Mouse (Mus musculus): ENCODE results near the gene Umad1. TPM values are rescaled to one million over a fixed set of nuclear protein-coding genes. Genes with fewer than 3 reads are reported as not detected.

Umad1 gene
- polyA plus RNA-seq, 1 experiment from 2014 or later = 15.6 TPM

DNA sequence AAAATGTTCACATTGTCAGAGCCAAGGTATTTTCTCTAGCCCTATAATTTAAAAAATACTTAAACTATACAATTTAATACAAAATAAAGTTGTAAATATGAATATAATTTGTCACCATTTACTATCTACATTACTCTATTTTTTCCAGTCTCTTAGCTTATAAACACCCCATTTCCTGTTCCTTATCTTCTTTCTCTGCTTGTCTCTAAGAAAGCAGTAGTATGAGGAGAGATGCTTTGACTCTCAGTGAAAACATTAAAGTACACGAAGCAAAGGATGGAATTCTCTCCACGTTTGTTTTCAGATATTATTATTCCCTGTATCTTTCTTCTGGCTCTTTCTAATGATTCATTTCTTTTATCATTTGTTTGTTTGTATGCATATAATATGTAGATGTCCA, 99.1 kb downstream of the Umad1 start:
- H3K36me3 ChIP-seq (replicated peaks; ENCODE audit: insufficient read depth, low read length) = no peaks in the 10 kb centered on the region
- no peaks in the 10 kb centered on the region for H3K9me3 ChIP-seq (ENCODE audit: low read length)
- no peak overlapping the region for H3K27ac ChIP-seq (ENCODE audit: low read depth)
- DNase-seq (no peak), ATAC-seq (no peak)
- H3K4me2 ChIP-seq (ENCODE audit: low read depth, low read length) = no peak overlapping the region
- H3K9ac ChIP-seq (replicated peaks) = no peak overlapping the region
- H3K27me3 ChIP-seq (ENCODE audit: insufficient read depth, low read length) = no peaks in the 10 kb centered on the region
- no peak for TF ChIP-seq EP300 (IDR thresholded peaks at IDR 0.05; ENCODE audit: low read depth)
- TF ChIP-seq CTCF (IDR thresholded peaks at IDR 0.05; ENCODE audit: low read depth) = no peak
- no peaks in the 10 kb centered on the region for H3K4me1 ChIP-seq (ENCODE audit: insufficient read depth)
- 44% methylated on average over 2 of the region's 2 CpGs for WGBS (ENCODE audit: insufficient replicate concordance)
- H3K4me3 ChIP-seq (ENCODE audit: low read depth, low read length) = no peak overlapping the region

GRCm38 (mm10) chr6:8358782-8359181, 99.7 kb downstream of the Umad1 start:
- no peaks in the 10 kb centered on the region for H3K27me3 ChIP-seq (ENCODE audit: insufficient read depth, low read length)
- no peaks in the 10 kb centered on the region for H3K4me1 ChIP-seq (ENCODE audit: insufficient read depth)
- no peak overlapping the region for H3K4me3 ChIP-seq (ENCODE audit: low read depth, low read length)
- TF ChIP-seq EP300 (IDR thresholded peaks at IDR 0.05; ENCODE audit: low read depth) (no peak), CTCF (IDR thresholded peaks at IDR 0.05; ENCODE audit: low read depth) (no peak)
- H3K36me3 ChIP-seq (replicated peaks; ENCODE audit: insufficient read depth, low read length) = no peaks in the 10 kb centered on the region
- 77% methylated on average over 2 of the region's 2 CpGs for WGBS (ENCODE audit: insufficient replicate concordance)
- H3K9me3 ChIP-seq (ENCODE audit: low read length) = no peaks in the 10 kb centered on the region
- DNase-seq (no peak), ATAC-seq (no peak)
- no peak overlapping the region for H3K9ac ChIP-seq (replicated peaks)
- no peak overlapping the region for H3K27ac ChIP-seq (ENCODE audit: low read depth)
- no peak overlapping the region for H3K4me2 ChIP-seq (ENCODE audit: low read depth, low read length)

GRCm38 (mm10) chr6:8360805-8361204, 101.7 kb downstream of the Umad1 start:
- DNase-seq (no peak), ATAC-seq (no peak)
- no peaks in the 10 kb centered on the region for H3K27me3 ChIP-seq (ENCODE audit: insufficient read depth, low read length)
- no peaks in the 10 kb centered on the region for H3K9me3 ChIP-seq (ENCODE audit: low read length)
- H3K4me2 ChIP-seq (ENCODE audit: low read depth, low read length) = no peak overlapping the region
- H3K27ac ChIP-seq (ENCODE audit: low read depth) = no peak overlapping the region
- no peaks in the 10 kb centered on the region for H3K4me1 ChIP-seq (ENCODE audit: insufficient read depth)
- no peak overlapping the region for H3K4me3 ChIP-seq (ENCODE audit: low read depth, low read length)
- WGBS (ENCODE audit: insufficient replicate concordance) = 83% methylated on average over 7 of the region's 7 CpGs
- H3K36me3 ChIP-seq (replicated peaks; ENCODE audit: insufficient read depth, low read length) = no peaks in the 10 kb centered on the region
- TF ChIP-seq EP300 (IDR thresholded peaks at IDR 0.05; ENCODE audit: low read depth) = no peak
- no peak for TF ChIP-seq CTCF (IDR thresholded peaks at IDR 0.05; ENCODE audit: low read depth)
- H3K9ac ChIP-seq (replicated peaks) = no peak overlapping the region

GRCm38 (mm10) chr6:8364033-8364756, 105.1 kb downstream of the Umad1 start:
- Histone ChIP-seq H3K9me3 (ENCODE audit: low read length) (no peaks in the 10 kb centered on the region), H3K4me1 (ENCODE audit: insufficient read depth) (no peaks in the 10 kb centered on the region), H3K27me3 (ENCODE audit: insufficient read depth, low read length) (no peaks in the 10 kb centered on the region), H3K36me3 (replicated peaks; ENCODE audit: insufficient read depth, low read length) (no peaks in the 10 kb centered on the region), H3K4me2 (ENCODE audit: low read depth, low read length) (no peak overlapping the region), H3K4me3 (ENCODE audit: low read depth, low read length) (no peak overlapping the region), H3K27ac (ENCODE audit: low read depth) (no peak overlapping the region), H3K9ac (replicated peaks) (no peak overlapping the region)
- 81% methylated on average over 12 of the region's 12 CpGs for WGBS (ENCODE audit: insufficient replicate concordance)
- ATAC-seq (no peak), DNase-seq (no peak)
- TF ChIP-seq EP300 (IDR thresholded peaks at IDR 0.05; ENCODE audit: low read depth) (no peak), CTCF (IDR thresholded peaks at IDR 0.05; ENCODE audit: low read depth) (no peak)

DNA sequence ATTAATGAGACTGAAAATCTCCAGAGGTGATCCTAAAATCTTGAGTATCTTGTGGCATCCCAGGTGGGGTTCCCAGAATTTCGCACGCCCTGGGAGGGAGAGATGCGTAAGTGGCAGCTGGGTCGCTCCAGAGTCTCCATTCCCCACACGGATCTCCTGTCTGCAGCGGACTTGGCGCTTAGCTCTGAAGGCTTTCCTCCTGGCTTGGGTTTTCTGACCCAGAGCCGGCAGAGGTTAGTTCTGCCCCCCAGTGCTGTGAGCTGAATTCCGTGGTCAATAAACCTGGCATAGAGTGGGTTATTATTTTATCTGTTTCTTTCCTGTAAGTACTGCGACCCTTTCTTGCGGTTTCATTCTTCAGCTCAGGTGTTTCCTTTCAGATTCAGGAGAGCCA, 105.7 kb downstream of the Umad1 start:
- Histone ChIP-seq H3K27me3 (ENCODE audit: insufficient read depth, low read length) (no peaks in the 10 kb centered on the region), H3K9ac (replicated peaks) (no peak overlapping the region), H3K4me2 (ENCODE audit: low read depth, low read length) (no peak overlapping the region), H3K36me3 (replicated peaks; ENCODE audit: insufficient read depth, low read length) (no peaks in the 10 kb centered on the region), H3K4me3 (ENCODE audit: low read depth, low read length) (no peak overlapping the region), H3K9me3 (ENCODE audit: low read length) (no peaks in the 10 kb centered on the region), H3K27ac (ENCODE audit: low read depth) (no peak overlapping the region), H3K4me1 (ENCODE audit: insufficient read depth) (no peaks in the 10 kb centered on the region)
- ATAC-seq = no peak
- no peak for TF ChIP-seq CTCF (IDR thresholded peaks at IDR 0.05; ENCODE audit: low read depth)
- no peak for TF ChIP-seq EP300 (IDR thresholded peaks at IDR 0.05; ENCODE audit: low read depth)
- DNase-seq = no peak
- 90% methylated on average over 11 of the region's 11 CpGs for WGBS (ENCODE audit: insufficient replicate concordance)

- Histone ChIP-seq H3K9me3 (ENCODE audit: low read length) (no peaks in the 10 kb centered on the region), H3K4me1 (ENCODE audit: insufficient read depth) (no peaks in the 10 kb centered on the region), H3K27ac (ENCODE audit: low read depth) (no peak overlapping the region), H3K9ac (replicated peaks) (no peak overlapping the region), H3K36me3 (replicated peaks; ENCODE audit: insufficient read depth, low read length) (no peaks in the 10 kb centered on the region), H3K27me3 (ENCODE audit: insufficient read depth, low read length) (no peaks in the 10 kb centered on the region), H3K4me2 (ENCODE audit: low read depth, low read length) (no peak overlapping the region), H3K4me3 (ENCODE audit: low read depth, low read length) (no peak overlapping the region)
- WGBS (ENCODE audit: insufficient replicate concordance) = 88% methylated on average over 4 of the region's 4 CpGs
- ATAC-seq (no peak), DNase-seq (no peak)
- no peak for TF ChIP-seq EP300 (IDR thresholded peaks at IDR 0.05; ENCODE audit: low read depth)
- no peak for TF ChIP-seq CTCF (IDR thresholded peaks at IDR 0.05; ENCODE audit: low read depth)
Observed at GRCm38 (mm10) chr6:8367675-8368074, 108.6 kb downstream of the Umad1 start.
